Mouse (Mus musculus): Measurements from ENCODE around the gene Polr1a. TPM values are rescaled to one million over a fixed set of nuclear protein-coding genes. Genes with fewer than 3 reads are reported as not detected.
A peak's percentile ranks its signal among the peaks of the same experiment; 100 is the strongest.

Polr1a gene
- total RNA-seq, 2 experiments from 2014 or later: 39.2 to 75.9 TPM

GRCm38 (mm10) chr6:71946121-71946520, 37.3 kb downstream of the Polr1a start:
- ATAC-seq (replicated peaks; ENCODE audit: poor library complexity): no peak

- ATAC-seq (replicated peaks; ENCODE audit: poor library complexity): no peak
These were observed 40.9 kb downstream of the Polr1a start for GRCm38 (mm10) chr6:71949721-71950120.

GRCm38 (mm10) chr6:71950592-71950991, 41.7 kb downstream of the Polr1a start:
- peak; percentile 76 for ATAC-seq (replicated peaks; ENCODE audit: poor library complexity)

GRCm38 (mm10) chr6:71951192-71951591, 42.3 kb downstream of the Polr1a start:
- no peak for ATAC-seq (replicated peaks; ENCODE audit: poor library complexity)

GRCm38 (mm10) chr6:71962119-71962518, 53.3 kb downstream of the Polr1a start:
- peak; percentile 50 for ATAC-seq (replicated peaks; ENCODE audit: poor library complexity)

- peak; percentile 76 for ATAC-seq (replicated peaks; ENCODE audit: poor library complexity)
These were observed 53.9 kb downstream of the Polr1a start for GRCm38 (mm10) chr6:71962706-71963105.

- ATAC-seq (replicated peaks; ENCODE audit: poor library complexity): peak; percentile 61
These were observed 54.7 kb downstream of the Polr1a start for GRCm38 (mm10) chr6:71963561-71963960.

- no peak for ATAC-seq (replicated peaks; ENCODE audit: poor library complexity)
These were observed 57.9 kb downstream of the Polr1a start for GRCm38 (mm10) chr6:71966683-71967303.

- ATAC-seq (replicated peaks; ENCODE audit: poor library complexity): no peak
These were observed 59.0 kb downstream of the Polr1a start for GRCm38 (mm10) chr6:71967847-71968246.

GRCm38 (mm10) chr6:71969459-71969858, 60.6 kb downstream of the Polr1a start:
- ATAC-seq (replicated peaks; ENCODE audit: poor library complexity): no peak

- no peak for ATAC-seq (replicated peaks; ENCODE audit: poor library complexity)
These were observed 61.3 kb downstream of the Polr1a start for GRCm38 (mm10) chr6:71970154-71970553.

GRCm38 (mm10) chr6:71976592-71976991, 67.7 kb downstream of the Polr1a start:
- ATAC-seq (replicated peaks; ENCODE audit: poor library complexity): no peak

- peak; percentile 82 for ATAC-seq (replicated peaks; ENCODE audit: poor library complexity)
These were observed 71.3 kb downstream of the Polr1a start for GRCm38 (mm10) chr6:71980165-71980564.

GRCm38 (mm10) chr6:71980587-71980986, 71.7 kb downstream of the Polr1a start:
- ATAC-seq (replicated peaks; ENCODE audit: poor library complexity): no peak; the same call in 1 of the 2 replicates

GRCm38 (mm10) chr6:71981450-71981849, 72.6 kb downstream of the Polr1a start:
- peak; percentile 67 for ATAC-seq (replicated peaks; ENCODE audit: poor library complexity)

GRCm38 (mm10) chr6:71985984-71986383, 77.1 kb downstream of the Polr1a start:
- no peak for ATAC-seq (replicated peaks; ENCODE audit: poor library complexity)

- no peak for ATAC-seq (replicated peaks; ENCODE audit: poor library complexity)
These were observed 78.8 kb downstream of the Polr1a start for GRCm38 (mm10) chr6:71987546-71988248.

- peak; percentile 61; the same call in 1 of the 2 replicates for ATAC-seq (replicated peaks; ENCODE audit: poor library complexity)
These were observed 80.9 kb downstream of the Polr1a start for GRCm38 (mm10) chr6:71989647-71990351.

- ATAC-seq (replicated peaks; ENCODE audit: poor library complexity): peak; percentile 50
These were observed 81.6 kb downstream of the Polr1a start for GRCm38 (mm10) chr6:71990371-71990837.

GRCm38 (mm10) chr6:71991190-71991932, 82.5 kb downstream of the Polr1a start:
- no peak for ATAC-seq (replicated peaks; ENCODE audit: poor library complexity)

- ATAC-seq (replicated peaks; ENCODE audit: poor library complexity): no peak
These were observed 83.1 kb downstream of the Polr1a start for GRCm38 (mm10) chr6:71991933-71992325.

Measured in megakaryocyte progenitor cell, adult 5-6 weeks (primary cell).